Mouse (Mus musculus) heart, adult 2 months (tissue): Measurements from ENCODE around the gene Ugt2b1. TPM values are rescaled to one million over a fixed set of nuclear protein-coding genes. Genes with fewer than 3 reads are reported as not detected.
"Not testable (repeated sequence)": the region's sequence is repeated elsewhere in the genome, so short reads cannot be mapped to it uniquely, and the experiment has no call there.

Experiments
- DNase-seq, 2 experiments: peaks; one replicate each; pipeline ENCODE4 v3.0.0; 2021
- H3K27ac ChIP-seq: fragments of 200-600 bp; 2 replicates; pipeline ENCODE4 v1.8.1; 2022
- H3K27me3 ChIP-seq: fragments of 200-500 bp; 2 replicates; pipeline ENCODE4 v1.6.1; 2012; ENCODE audit warnings: mild to moderate bottlenecking, low read length, inconsistent platforms, mixed read lengths; ENCODE audit not compliant: control insufficient read depth, insufficient read depth
- H3K36me3 ChIP-seq: fragments of 200-500 bp; 2 replicates; pipeline ENCODE4 v1.6.1; 2012; ENCODE audit warnings: low read length, inconsistent platforms; ENCODE audit not compliant: control insufficient read depth, insufficient read depth
- H3K4me1 ChIP-seq: fragments of 200-500 bp; 2 replicates; pipeline ENCODE4 v1.6.1; 2011; ENCODE audit warnings: low read length; ENCODE audit not compliant: control insufficient read depth, insufficient read depth
- H3K4me3 ChIP-seq: fragments of 200-600 bp; 2 replicates; pipeline ENCODE4 v1.8.1; 2022
- H3K79me2 ChIP-seq: fragments of 200-500 bp; replicated peaks from 2 replicates; pipeline ENCODE4 v1.6.1; 2012; ENCODE audit warnings: mild to moderate bottlenecking, inconsistent platforms, low read length, moderate library complexity, mixed read lengths; ENCODE audit not compliant: control insufficient read depth, insufficient read depth
- H3K9ac ChIP-seq: fragments of 200-500 bp; 2 replicates; pipeline ENCODE4 v1.6.1; 2012; ENCODE audit warnings: low read depth, mild to moderate bottlenecking, control low read depth, inconsistent platforms, low read length, mixed read lengths
- CTCF ChIP-seq: fragments of 200-600 bp; IDR thresholded peaks from 2 replicates; pipeline ENCODE4 v1.8.1; 2022; ENCODE audit warnings: antibody characterized with exemption, mild to moderate bottlenecking, moderate library complexity
- EP300 ChIP-seq: fragments of 200-500 bp; IDR thresholded peaks from 2 replicates; pipeline ENCODE4 v1.6.1; 2011; ENCODE audit warnings: low read depth, low read length, control low read depth; ENCODE audit not compliant: insufficient read depth
- POLR2A ChIP-seq: fragments of 200-500 bp; IDR thresholded peaks from 2 replicates; pipeline ENCODE4 v1.6.1; 2011; ENCODE audit warnings: mild to moderate bottlenecking, low read depth, low read length, control low read depth; ENCODE audit not compliant: insufficient read depth
- WGBS: fragments of 180-500 bp; shearing (Covaris S2); methylation state at CpG from one replicate; pipeline ENCODE4 v1.1.7; 2018; 5-methylcytosine and 5-hydroxymethylcytosine counted together
- intact Hi-C: fragments of 180-260 bp; cut with DNase I; formaldehyde crosslinking; loops from one replicate; pipeline ENCODE4 v1.15.1; 2025
- long read RNA-seq: library from polyadenylated mRNA; stranded (forward); transcript quantifications from one replicate; pipeline ENCODE4 v2.0.0, GENCODE M21; 2021
- polyA plus RNA-seq: library from polyadenylated mRNA; depleted of rRNA; stranded (reverse); fragments of >200 nt; gene quantifications from 2 replicates; pipeline ENCODE4 v1.2.3, GENCODE M21; 2012; rRNA removed
- total RNA-seq, 2 experiments: library from RNA; stranded (reverse); gene quantifications; 2 replicates each; pipeline ENCODE4 v1.2.3; 2021

The Ugt2b1 gene
- total RNA-seq (not detected), polyA plus RNA-seq (0.12 TPM in 1 of 2 replicates, not detected in the other)
- long read RNA-seq = 0 reads

- Histone ChIP-seq H3K9ac (no peak within 1 kb of the TSS), H3K4me1 (no peaks in the 10 kb centered on the region), H3K36me3 (no peaks in the 10 kb centered on the region), H3K4me3 (no peak within 1 kb of the TSS), H3K27ac (no peak within 1 kb of the TSS), H3K79me2 (no peaks in the 10 kb centered on the region), H3K27me3 (no peaks in the 10 kb centered on the region)
- TF ChIP-seq EP300 (no peak), CTCF (no peak), POLR2A (no peak)
- DNase-seq = no peak
- 71% methylated on average over 2 of the region's 2 CpGs for WGBS
- intact Hi-C loops = no loop called here
Observed at GRCm38 (mm10) chr5:86926426-86926825, at the start of gene Ugt2b1. TSS of gene Ugt2b1 (minus strand) at chr5:86926530.

GRCm38 (mm10) chr5:86967271-86967670 lies 40.9 kb upstream of the Ugt2b1 start:
- 81% methylated on average over 5 of the region's 5 CpGs for WGBS
- H3K9ac ChIP-seq, H3K27me3 ChIP-seq, intact Hi-C loops, H3K27ac ChIP-seq, H3K36me3 ChIP-seq, DNase-seq, H3K79me2 ChIP-seq, H3K4me1 ChIP-seq, H3K4me3 ChIP-seq: not testable (repeated sequence)

- H3K27me3 ChIP-seq, H3K9ac ChIP-seq, H3K79me2 ChIP-seq, H3K27ac ChIP-seq, intact Hi-C loops, H3K36me3 ChIP-seq, DNase-seq, H3K4me1 ChIP-seq, H3K4me3 ChIP-seq: not testable (repeated sequence)
- 77% methylated on average over 1 of the region's 1 CpGs for WGBS
Observed at GRCm38 (mm10) chr5:86962849-86963248, 36.5 kb upstream of the Ugt2b1 start.

DNA sequence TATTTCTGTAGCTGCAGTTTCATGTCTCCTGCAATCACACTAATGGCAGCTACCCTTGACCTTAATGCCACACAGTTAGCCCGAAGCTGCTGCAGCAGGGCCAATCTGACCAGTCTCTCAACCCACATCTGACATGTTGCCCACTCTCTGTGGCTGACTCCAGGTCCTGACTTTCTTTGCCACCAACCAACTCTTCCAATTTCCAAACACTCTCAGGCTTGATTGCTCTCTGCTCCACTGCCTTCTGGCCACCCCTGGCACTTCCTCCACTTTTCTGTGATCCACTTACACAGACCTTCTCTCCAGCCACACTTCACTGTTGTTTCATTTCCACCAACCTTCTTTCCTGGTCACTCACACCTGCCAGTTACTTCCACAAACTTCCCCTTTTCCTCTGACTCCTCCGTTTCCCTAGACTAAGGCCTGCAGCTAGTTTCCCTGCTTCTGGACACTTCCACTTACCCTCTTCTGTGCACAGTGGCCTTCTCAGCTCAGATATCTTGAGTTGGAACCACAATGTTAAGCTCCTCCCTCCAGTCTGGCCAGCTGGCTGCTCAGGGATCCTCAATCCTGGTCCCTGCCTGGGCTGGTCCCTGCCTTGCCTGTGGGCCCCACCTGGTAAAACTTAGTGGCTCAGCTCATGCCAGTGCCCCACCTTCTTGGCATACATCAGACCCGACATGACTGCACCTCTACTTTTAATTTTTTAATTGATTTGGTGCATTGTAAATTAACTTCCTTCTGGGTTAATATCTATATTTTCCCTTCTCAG lies 35.4 kb upstream of the Ugt2b1 start:
- H3K4me1 ChIP-seq = no peaks in the 10 kb centered on the region
- H3K36me3 ChIP-seq = no peaks in the 10 kb centered on the region
- no peak overlapping the region for H3K27ac ChIP-seq
- WGBS = 62% methylated on average over 3 of the region's 3 CpGs
- no peaks in the 10 kb centered on the region for H3K27me3 ChIP-seq
- H3K79me2 ChIP-seq = no peaks in the 10 kb centered on the region
- intact Hi-C loops = no loop called here
- TF ChIP-seq POLR2A (no peak), EP300 (no peak), CTCF (no peak)
- DNase-seq = no peak
- no peak overlapping the region for H3K4me3 ChIP-seq
- H3K9ac ChIP-seq = no peak overlapping the region

GRCm38 (mm10) chr5:86960504-86960903 lies 34.2 kb upstream of the Ugt2b1 start:
- Histone ChIP-seq H3K36me3 (no peaks in the 10 kb centered on the region), H3K9ac (no peak overlapping the region), H3K79me2 (no peaks in the 10 kb centered on the region), H3K4me3 (no peak overlapping the region), H3K27ac (no peak overlapping the region), H3K4me1 (no peaks in the 10 kb centered on the region), H3K27me3 (no peaks in the 10 kb centered on the region)
- TF ChIP-seq EP300 (no peak), CTCF (no peak), POLR2A (no peak)
- WGBS = 67% methylated on average over 3 of the region's 3 CpGs
- DNase-seq = no peak
- intact Hi-C loops = no loop called here

DNA sequence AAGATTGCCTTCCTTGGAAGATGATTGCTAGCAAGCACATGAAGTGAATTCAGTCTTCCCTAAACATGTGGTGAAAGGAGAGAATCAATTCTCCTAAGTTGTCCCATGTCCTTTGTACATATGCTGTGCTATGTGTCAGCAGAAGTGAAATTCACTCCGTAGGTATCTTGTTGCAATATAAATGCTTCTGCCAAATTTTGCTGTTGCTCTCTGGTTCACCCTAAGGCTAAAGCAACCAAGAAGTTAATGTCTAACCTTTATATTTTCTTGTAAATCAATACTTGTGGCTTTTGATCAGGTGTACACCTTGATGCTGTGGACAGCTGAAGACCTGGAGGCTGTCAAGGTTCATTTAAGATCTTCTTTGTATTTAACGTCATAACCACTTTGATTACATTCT lies 15.8 kb upstream of the Ugt2b1 start:
- H3K27ac ChIP-seq = no peak overlapping the region
- no peak for DNase-seq
- 80% methylated on average over 2 of the region's 2 CpGs for WGBS
- no peaks in the 10 kb centered on the region for H3K36me3 ChIP-seq
- no peaks in the 10 kb centered on the region for H3K79me2 ChIP-seq
- intact Hi-C loops = no loop called here
- TF ChIP-seq CTCF (no peak), EP300 (no peak), POLR2A (no peak)
- no peaks in the 10 kb centered on the region for H3K4me1 ChIP-seq
- no peak overlapping the region for H3K4me3 ChIP-seq
- no peaks in the 10 kb centered on the region for H3K27me3 ChIP-seq
- H3K9ac ChIP-seq = no peak overlapping the region
